Mouse (Mus musculus) limb, embryonic 15.5 days (tissue): ENCODE results near the gene Mss51. TPM values are rescaled to one million over a fixed set of nuclear protein-coding genes. Genes with fewer than 3 reads are reported as not detected.

Experiments
- ATAC-seq: fragments of 200-750 bp; cut with Nextera tagmentation; 2 replicates; pipeline ENCODE4 v1.8.0; 2017; ENCODE audit warnings: low read depth, moderate TSS enrichment; ENCODE audit not compliant: insufficient number of reproducible peaks, low FRiP score, low TSS enrichment
- H3K27ac ChIP-seq: fragments of 300-500 bp; sonication (generic); 2 replicates; pipeline ENCODE4 v1.5.1; 2015; ENCODE audit warnings: moderate library complexity, mild to moderate bottlenecking, inconsistent platforms
- H3K27me3 ChIP-seq: fragments of 300-500 bp; sonication (generic); 2 replicates; pipeline ENCODE4 v1.6.1; 2015; ENCODE audit warnings: inconsistent platforms
- H3K36me3 ChIP-seq: fragments of 300-500 bp; sonication (generic); 2 replicates; pipeline ENCODE4 v1.6.1; 2015; ENCODE audit warnings: inconsistent platforms
- H3K4me1 ChIP-seq: fragments of 300-500 bp; sonication (generic); 2 replicates; pipeline ENCODE4 v1.6.1; 2015; ENCODE audit warnings: inconsistent platforms
- H3K4me2 ChIP-seq: fragments of 300-500 bp; sonication (generic); 2 replicates; pipeline ENCODE4 v1.6.1; 2015; ENCODE audit warnings: mild to moderate bottlenecking, inconsistent platforms
- H3K4me3 ChIP-seq: fragments of 300-500 bp; sonication (generic); 2 replicates; pipeline ENCODE4 v1.5.1; 2015; ENCODE audit warnings: mild to moderate bottlenecking, inconsistent platforms
- H3K9ac ChIP-seq: fragments of 300-500 bp; sonication (generic); 2 replicates; pipeline ENCODE4 v1.6.1; 2015; ENCODE audit warnings: inconsistent platforms
- H3K9me3 ChIP-seq: fragments of 300-500 bp; sonication (generic); 2 replicates; pipeline ENCODE4 v1.6.1; 2016; ENCODE audit warnings: inconsistent platforms
- WGBS: fragments of 180-500 bp; shearing (Covaris S2); methylation state at CpG from one replicate; pipeline ENCODE4 v1.1.7; 2015; 5-methylcytosine and 5-hydroxymethylcytosine counted together
- polyA plus RNA-seq: library from polyadenylated mRNA; unstranded; fragments of >200 nt; fragmentation: Nextera tagmentation; extraction: Ambion mirVana; gene quantifications from 2 replicates; pipeline ENCODE4 v1.2.1, GENCODE M21; 2015

Gene Mss51
- 2.2 and 2.4 TPM in 2 replicates for polyA plus RNA-seq

GRCm38 (mm10) chr14:20496603-20497002 is at the start of gene Mss51:
TSS of gene Mss51 (minus strand) at chr14:20496901.
- no peak for ATAC-seq
- Histone ChIP-seq H3K4me3 (no peak within 1 kb of the TSS), H3K27ac (no peak within 1 kb of the TSS), H3K9me3 (no peaks in the 10 kb centered on the region), H3K9ac (no peak within 1 kb of the TSS), H3K4me2 (no peak within 1 kb of the TSS), H3K4me1 (no peaks in the 10 kb centered on the region), H3K27me3 (no peaks in the 10 kb centered on the region), H3K36me3 (peaks cover 41% of the 10 kb centered on the region)
- 67% methylated on average over 2 of the region's 2 CpGs for WGBS

DNA sequence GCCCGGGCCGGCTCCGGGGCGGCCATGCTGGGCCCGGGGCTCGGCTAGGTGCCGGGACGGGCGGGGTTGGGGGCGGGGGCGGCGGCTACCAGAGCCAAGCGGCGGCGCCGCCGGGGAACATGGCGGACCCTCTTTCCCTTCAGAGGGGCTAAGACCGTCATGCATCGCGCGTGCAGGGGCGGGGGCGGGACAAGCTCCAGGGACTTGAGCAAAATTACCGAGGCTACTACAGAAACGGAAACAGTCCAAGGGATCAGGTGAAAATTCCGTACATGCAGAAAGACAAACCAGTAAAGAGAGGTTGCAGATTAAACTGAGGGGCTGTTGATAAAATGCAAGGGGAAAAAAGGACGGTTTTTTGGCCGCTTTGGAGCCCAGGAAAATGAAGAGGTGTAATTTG is 49.7 kb upstream of the Mss51 start, which contains the start of gene Ppp3cb:
TSS of gene Ppp3cb (minus strand) at position 159 of the 400 bp plus-strand sequence.
- Histone ChIP-seq H3K4me3 (peak within 1 kb of the TSS; percentile 85), H3K4me2 (peak within 1 kb of the TSS; percentile 41), H3K4me1 (peaks cover 12% of the 10 kb centered on the region), H3K9ac (peak within 1 kb of the TSS; percentile 92), H3K36me3 (peaks cover 28% of the 10 kb centered on the region), H3K9me3 (no peaks in the 10 kb centered on the region), H3K27ac (peak within 1 kb of the TSS; percentile 98), H3K27me3 (no peaks in the 10 kb centered on the region)
- ATAC-seq: peak; percentile 94
- 0% methylated on average over 29 of the region's 29 CpGs for WGBS

DNA sequence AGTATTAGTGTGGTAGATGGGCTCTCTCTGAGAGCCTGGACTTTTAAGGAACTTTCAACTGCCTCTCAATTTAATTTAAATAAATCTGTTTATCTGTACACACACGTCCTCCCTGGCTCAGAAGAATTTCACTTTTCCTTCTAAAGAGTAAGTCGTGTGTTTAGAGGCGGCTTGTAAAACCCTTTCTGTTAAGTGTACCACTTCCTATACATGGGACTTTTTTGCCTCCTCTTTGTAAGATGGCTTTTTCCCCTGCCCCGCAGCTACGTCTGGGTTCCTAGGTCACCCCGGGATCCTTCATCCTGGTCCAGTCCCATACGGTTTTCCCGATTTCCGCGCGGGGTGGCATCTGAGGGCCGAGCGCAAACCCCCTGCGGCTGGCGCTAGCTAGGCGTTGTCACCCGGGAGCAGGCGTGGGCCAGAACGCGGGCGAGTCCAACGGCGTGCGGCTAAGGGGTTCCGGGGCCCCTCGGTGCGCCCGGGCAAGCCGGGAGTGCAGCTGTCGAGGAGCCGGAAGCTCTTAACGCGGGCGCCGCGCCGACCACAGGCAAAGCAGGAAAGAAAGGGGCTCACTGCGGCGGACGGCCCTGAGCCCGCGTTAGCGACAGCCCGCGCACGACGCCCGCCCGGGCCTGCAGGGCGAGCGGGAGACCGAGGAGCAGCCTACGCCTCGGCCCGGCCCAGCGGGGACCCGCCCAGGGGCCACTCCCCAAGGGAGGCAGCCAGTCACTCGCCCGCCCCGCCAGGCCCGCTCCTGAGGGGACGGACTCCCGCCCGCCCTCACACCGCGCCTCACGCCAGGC is 49.0 kb upstream of the Mss51 start:
- WGBS: under 1% methylated on average over 55 of the region's 67 CpGs
- Histone ChIP-seq H3K9me3 (no peaks in the 10 kb centered on the region), H3K36me3 (peaks cover 23% of the 10 kb centered on the region), H3K9ac (peak overlapping the region; percentile 92), H3K27ac (peak overlapping the region; percentile 98), H3K4me3 (peak overlapping the region; percentile 85), H3K4me2 (peak overlapping the region; percentile 40), H3K4me1 (peaks cover 12% of the 10 kb centered on the region), H3K27me3 (no peaks in the 10 kb centered on the region)
- ATAC-seq: peak; percentile 96

- H3K9me3 ChIP-seq: no peaks in the 10 kb centered on the region
- no peak overlapping the region for H3K9ac ChIP-seq
- no peaks in the 10 kb centered on the region for H3K27me3 ChIP-seq
- no peak overlapping the region for H3K27ac ChIP-seq
- WGBS: 62% methylated on average over 7 of the region's 7 CpGs
- no peak for ATAC-seq
- peak overlapping the region; percentile 85 for H3K4me3 ChIP-seq
- peaks cover 17% of the 10 kb centered on the region for H3K36me3 ChIP-seq
- peaks cover 12% of the 10 kb centered on the region for H3K4me1 ChIP-seq
- H3K4me2 ChIP-seq: peak overlapping the region; percentile 40
Observed at GRCm38 (mm10) chr14:20544467-20545411, 48.0 kb upstream of the Mss51 start.

GRCm38 (mm10) chr14:20529643-20530042 is 32.9 kb upstream of the Mss51 start:
- 84% methylated on average over 4 of the region's 4 CpGs for WGBS
- Histone ChIP-seq H3K4me1 (no peaks in the 10 kb centered on the region), H3K4me3 (no peak overlapping the region), H3K9me3 (no peaks in the 10 kb centered on the region), H3K36me3 (no peaks in the 10 kb centered on the region), H3K27me3 (no peaks in the 10 kb centered on the region), H3K4me2 (no peak overlapping the region), H3K27ac (no peak overlapping the region), H3K9ac (no peak overlapping the region)
- no peak for ATAC-seq

GRCm38 (mm10) chr14:20520179-20520578 is 23.5 kb upstream of the Mss51 start:
- Histone ChIP-seq H3K27me3 (no peaks in the 10 kb centered on the region), H3K36me3 (peaks cover 32% of the 10 kb centered on the region), H3K4me1 (no peaks in the 10 kb centered on the region), H3K9me3 (no peaks in the 10 kb centered on the region), H3K4me2 (no peak overlapping the region), H3K4me3 (no peak overlapping the region), H3K9ac (no peak overlapping the region), H3K27ac (no peak overlapping the region)
- no peak for ATAC-seq
- 95% methylated on average over 2 of the region's 2 CpGs for WGBS

DNA sequence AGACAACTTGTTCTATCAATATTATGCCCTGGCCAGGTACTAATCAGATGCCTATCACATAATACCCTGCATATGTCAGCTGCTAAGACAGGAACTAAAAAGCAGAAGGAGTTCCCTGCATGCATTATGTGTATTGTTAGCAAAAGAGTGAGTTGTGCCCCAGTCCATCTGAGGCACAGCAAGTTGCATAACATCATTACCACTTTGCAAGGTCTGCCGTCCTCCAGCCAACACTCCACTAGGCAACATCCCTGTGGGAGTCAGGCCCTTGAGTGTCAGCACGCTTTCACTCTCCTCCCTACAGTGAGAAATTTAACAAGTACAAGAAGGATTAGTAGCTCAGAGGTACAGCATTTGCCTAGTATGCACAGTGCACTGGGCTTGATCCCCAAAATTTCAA is 11.7 kb upstream of the Mss51 start:
- WGBS: 73% methylated on average over 2 of the region's 2 CpGs
- Histone ChIP-seq H3K4me3 (no peak overlapping the region), H3K4me1 (no peaks in the 10 kb centered on the region), H3K36me3 (peaks cover 17% of the 10 kb centered on the region), H3K27ac (no peak overlapping the region), H3K27me3 (no peaks in the 10 kb centered on the region), H3K9ac (no peak overlapping the region), H3K9me3 (no peaks in the 10 kb centered on the region), H3K4me2 (no peak overlapping the region)
- no peak for ATAC-seq

DNA sequence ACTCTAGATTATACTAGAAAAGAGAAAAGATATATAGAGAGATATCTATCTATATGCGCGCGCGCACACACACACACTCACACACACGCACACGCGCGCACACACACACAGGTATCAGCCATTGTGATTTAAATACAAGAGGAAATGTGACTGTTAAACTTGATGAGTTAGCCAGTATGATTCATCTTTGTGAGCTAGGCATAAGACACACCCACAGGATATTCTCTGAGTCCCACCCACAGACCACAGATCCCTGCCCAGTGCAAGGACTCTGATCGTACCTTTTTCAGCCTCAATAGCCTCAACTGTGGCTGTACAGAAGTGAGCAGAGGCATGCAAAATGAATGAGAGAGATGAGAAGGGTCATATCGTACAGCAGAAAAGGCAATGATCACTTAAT is 6.3 kb upstream of the Mss51 start:
- no peak overlapping the region for H3K27ac ChIP-seq
- no peaks in the 10 kb centered on the region for H3K9me3 ChIP-seq
- no peaks in the 10 kb centered on the region for H3K4me1 ChIP-seq
- H3K4me3 ChIP-seq: no peak overlapping the region
- no peak overlapping the region for H3K9ac ChIP-seq
- no peaks in the 10 kb centered on the region for H3K27me3 ChIP-seq
- no peak overlapping the region for H3K4me2 ChIP-seq
- no peak for ATAC-seq
- peaks cover 25% of the 10 kb centered on the region for H3K36me3 ChIP-seq
- 96% methylated on average over 10 of the region's 10 CpGs for WGBS

DNA sequence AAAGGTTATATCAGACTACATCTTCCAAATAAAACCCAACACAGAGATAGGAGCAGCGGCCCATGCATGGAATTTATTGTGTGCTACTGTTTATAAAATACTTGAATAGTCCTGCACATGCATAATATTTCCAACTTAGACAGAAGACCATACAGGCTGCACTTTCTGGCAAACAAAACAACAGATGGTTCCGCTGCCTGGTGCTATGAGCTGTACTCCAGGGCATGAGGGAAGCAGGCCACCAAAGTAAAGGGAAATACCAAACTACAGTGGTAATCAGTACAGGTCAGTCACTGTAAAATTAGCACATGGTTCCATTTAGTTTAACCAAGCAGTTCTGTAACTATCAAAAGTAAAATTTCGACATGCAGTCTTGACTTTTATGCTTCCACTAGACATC is 3.3 kb upstream of the Mss51 start:
- WGBS: 68% methylated on average over 3 of the region's 3 CpGs
- ATAC-seq: no peak
- no peak overlapping the region for H3K27ac ChIP-seq
- no peaks in the 10 kb centered on the region for H3K9me3 ChIP-seq
- H3K4me2 ChIP-seq: no peak overlapping the region
- no peak overlapping the region for H3K4me3 ChIP-seq
- H3K27me3 ChIP-seq: no peaks in the 10 kb centered on the region
- H3K9ac ChIP-seq: no peak overlapping the region
- H3K36me3 ChIP-seq: peaks cover 39% of the 10 kb centered on the region
- no peaks in the 10 kb centered on the region for H3K4me1 ChIP-seq

DNA sequence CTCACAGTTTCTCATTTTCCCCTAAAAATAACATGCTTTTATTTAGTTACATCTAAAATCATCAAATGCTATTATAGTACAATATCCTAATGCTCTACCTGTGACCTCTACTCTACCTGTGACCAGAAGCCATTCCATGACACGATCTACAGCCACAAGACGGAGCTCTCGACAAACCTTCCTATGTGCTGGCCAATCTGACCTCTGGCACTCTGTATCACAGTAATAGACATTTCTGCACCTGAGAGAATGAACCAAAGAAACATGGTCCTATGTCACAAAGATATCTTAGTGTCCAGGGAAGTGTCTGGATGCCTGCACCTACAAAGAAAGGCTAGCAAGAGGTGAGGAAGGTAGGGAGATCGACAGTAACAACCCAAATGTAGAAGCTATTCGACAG is 10.7 kb downstream of the Mss51 start:
- WGBS: 96% methylated on average over 5 of the region's 5 CpGs
- no peak overlapping the region for H3K4me2 ChIP-seq
- no peak for ATAC-seq
- H3K9ac ChIP-seq: no peak overlapping the region
- no peaks in the 10 kb centered on the region for H3K27me3 ChIP-seq
- no peak overlapping the region for H3K27ac ChIP-seq
- peaks cover 25% of the 10 kb centered on the region for H3K36me3 ChIP-seq
- no peaks in the 10 kb centered on the region for H3K4me1 ChIP-seq
- H3K4me3 ChIP-seq: no peak overlapping the region
- H3K9me3 ChIP-seq: no peaks in the 10 kb centered on the region

- H3K4me3 ChIP-seq: no peak overlapping the region
- H3K27ac ChIP-seq: no peak overlapping the region
- H3K9me3 ChIP-seq: no peaks in the 10 kb centered on the region
- ATAC-seq: no peak
- H3K27me3 ChIP-seq: no peaks in the 10 kb centered on the region
- 84% methylated on average over 7 of the region's 7 CpGs for WGBS
- H3K36me3 ChIP-seq: peaks cover 20% of the 10 kb centered on the region
- H3K4me2 ChIP-seq: no peak overlapping the region
- no peak overlapping the region for H3K9ac ChIP-seq
- H3K4me1 ChIP-seq: peaks cover 9% of the 10 kb centered on the region
Observed at GRCm38 (mm10) chr14:20482051-20482751, 14.5 kb downstream of the Mss51 start.
